Mouse (Mus musculus) erythroblast, embryonic 14.5 days (primary cell): Measurements from ENCODE around the gene Sorcs2. TPM values are rescaled to one million over a fixed set of nuclear protein-coding genes. Genes with fewer than 3 reads are reported as not detected.

ENCODE experiments used
- H3K27me3 ChIP-seq: 2 replicates; pipeline ENCODE4 v1.6.1; 2012; ENCODE audit warnings: inconsistent platforms; ENCODE audit not compliant: control insufficient read depth
- H3K36me3 ChIP-seq: 2 replicates; pipeline ENCODE4 v1.6.1; 2012; ENCODE audit warnings: mild to moderate bottlenecking, inconsistent platforms; ENCODE audit not compliant: control insufficient read depth
- H3K4me1 ChIP-seq: 2 replicates; pipeline ENCODE4 v1.6.1; 2012; ENCODE audit warnings: inconsistent platforms; ENCODE audit not compliant: control insufficient read depth
- H3K4me3 ChIP-seq: replicated peaks from 2 replicates; pipeline ENCODE3; 2012; ENCODE audit warnings: moderate library complexity, mild to moderate bottlenecking, inconsistent platforms
- H3K9me3 ChIP-seq: 2 replicates; pipeline ENCODE4 v1.6.1; 2012; ENCODE audit warnings: low read length, inconsistent platforms, mixed read lengths; ENCODE audit not compliant: control insufficient read depth
- GATA1 ChIP-seq: IDR thresholded peaks from 2 replicates; pipeline ENCODE4 v1.6.1; 2012; ENCODE audit warnings: low read length, inconsistent platforms, mixed read lengths
- TAL1 ChIP-seq: IDR thresholded peaks from 3 replicates; pipeline ENCODE4 v1.6.1; 2012; ENCODE audit warnings: low read length, inconsistent platforms, mixed read lengths
- polyA plus RNA-seq: library from polyadenylated mRNA; stranded (reverse); fragments of >175 nt; gene quantifications from 2 replicates; pipeline ENCODE4 v1.2.3, GENCODE M21; 2012

Gene Sorcs2
- polyA plus RNA-seq, 1 experiment = not detected

GRCm38 (mm10) chr5:36205397-36205796 lies 192.5 kb downstream of the Sorcs2 start:
- Histone ChIP-seq H3K9me3 (no peaks in the 10 kb centered on the region), H3K4me3 (no peak overlapping the region), H3K36me3 (no peaks in the 10 kb centered on the region), H3K4me1 (no peaks in the 10 kb centered on the region), H3K27me3 (no peaks in the 10 kb centered on the region)
- no peak for TF ChIP-seq GATA1
- no peak for TF ChIP-seq TAL1

GRCm38 (mm10) chr5:36203916-36204315 lies 194.0 kb downstream of the Sorcs2 start, which contains the start of gene Psapl1:
Psapl1 (plus strand) TSS chr5:36204021.
- no peak within 1 kb of the TSS for H3K4me3 ChIP-seq
- TF ChIP-seq TAL1 (no peak), GATA1 (no peak)
- H3K36me3 ChIP-seq = no peaks in the 10 kb centered on the region

GRCm38 (mm10) chr5:36203421-36203820 lies 194.5 kb downstream of the Sorcs2 start:
- H3K27me3 ChIP-seq = no peaks in the 10 kb centered on the region
- H3K4me3 ChIP-seq = no peak overlapping the region
- no peak for TF ChIP-seq GATA1
- TF ChIP-seq TAL1 = no peak
- H3K4me1 ChIP-seq = no peaks in the 10 kb centered on the region
- H3K36me3 ChIP-seq = no peaks in the 10 kb centered on the region
- no peaks in the 10 kb centered on the region for H3K9me3 ChIP-seq

More at GRCm38 (mm10) chr5:36203916-36204315, 194.0 kb downstream of the Sorcs2 start, which contains the start of gene Psapl1:
- Histone ChIP-seq H3K4me1 (no peaks in the 10 kb centered on the region), H3K9me3 (no peaks in the 10 kb centered on the region), H3K27me3 (no peaks in the 10 kb centered on the region)

GRCm38 (mm10) chr5:36202781-36203180 lies 195.2 kb downstream of the Sorcs2 start:
- Histone ChIP-seq H3K4me1 (no peaks in the 10 kb centered on the region), H3K4me3 (no peak overlapping the region), H3K36me3 (no peaks in the 10 kb centered on the region), H3K27me3 (no peaks in the 10 kb centered on the region), H3K9me3 (no peaks in the 10 kb centered on the region)
- no peak for TF ChIP-seq TAL1
- no peak for TF ChIP-seq GATA1

GRCm38 (mm10) chr5:36199519-36199918 lies 198.4 kb downstream of the Sorcs2 start:
- no peak for TF ChIP-seq TAL1
- TF ChIP-seq GATA1 = no peak
- no peaks in the 10 kb centered on the region for H3K27me3 ChIP-seq
- no peaks in the 10 kb centered on the region for H3K36me3 ChIP-seq
- H3K4me3 ChIP-seq = no peak overlapping the region
- H3K9me3 ChIP-seq = no peaks in the 10 kb centered on the region
- H3K4me1 ChIP-seq = no peaks in the 10 kb centered on the region

- no peaks in the 10 kb centered on the region for H3K9me3 ChIP-seq
- TF ChIP-seq TAL1 = no peak
- no peak for TF ChIP-seq GATA1
- H3K4me3 ChIP-seq = no peak overlapping the region
- H3K36me3 ChIP-seq = no peaks in the 10 kb centered on the region
- no peaks in the 10 kb centered on the region for H3K27me3 ChIP-seq
- H3K4me1 ChIP-seq = no peaks in the 10 kb centered on the region
These were observed 202.5 kb downstream of the Sorcs2 start for GRCm38 (mm10) chr5:36195436-36195835.

- Histone ChIP-seq H3K36me3 (no peaks in the 10 kb centered on the region), H3K4me1 (no peaks in the 10 kb centered on the region), H3K4me3 (no peak overlapping the region), H3K9me3 (no peaks in the 10 kb centered on the region), H3K27me3 (no peaks in the 10 kb centered on the region)
- TF ChIP-seq TAL1 (no peak), GATA1 (no peak)
These were observed 203.3 kb downstream of the Sorcs2 start for GRCm38 (mm10) chr5:36194631-36195030.

GRCm38 (mm10) chr5:36192677-36193076 lies 205.3 kb downstream of the Sorcs2 start:
- Histone ChIP-seq H3K36me3 (no peaks in the 10 kb centered on the region), H3K4me3 (no peak overlapping the region), H3K27me3 (no peaks in the 10 kb centered on the region), H3K4me1 (no peaks in the 10 kb centered on the region), H3K9me3 (no peaks in the 10 kb centered on the region)
- TF ChIP-seq TAL1 (no peak), GATA1 (no peak)

- no peaks in the 10 kb centered on the region for H3K36me3 ChIP-seq
- H3K4me3 ChIP-seq = no peak overlapping the region
- H3K27me3 ChIP-seq = no peaks in the 10 kb centered on the region
- TF ChIP-seq GATA1 = no peak
- no peak for TF ChIP-seq TAL1
- no peaks in the 10 kb centered on the region for H3K4me1 ChIP-seq
- no peaks in the 10 kb centered on the region for H3K9me3 ChIP-seq
These were observed 206.1 kb downstream of the Sorcs2 start for GRCm38 (mm10) chr5:36191876-36192275.

GRCm38 (mm10) chr5:36191285-36191684 lies 206.7 kb downstream of the Sorcs2 start:
- Histone ChIP-seq H3K27me3 (no peaks in the 10 kb centered on the region), H3K4me3 (no peak overlapping the region), H3K9me3 (no peaks in the 10 kb centered on the region), H3K4me1 (no peaks in the 10 kb centered on the region), H3K36me3 (no peaks in the 10 kb centered on the region)
- TF ChIP-seq GATA1 (no peak), TAL1 (no peak)
